Mouse (Mus musculus): ENCODE results near the gene Zbtb44. TPM values are rescaled to one million over a fixed set of nuclear protein-coding genes. Genes with fewer than 3 reads are reported as not detected.
A peak's percentile ranks its signal among the peaks of the same experiment; 100 is the strongest.

The Zbtb44 gene
- total and polyA plus RNA-seq, 3 experiments: 9.8 to 15.1 TPM; not detected in 1

GRCm38 (mm10) chr9:31009334-31009733 lies 21.1 kb upstream of the Zbtb44 start:
- DNase-seq (ENCODE audit: low read depth, low spot score): peak; percentile 19
- peak; percentile 66; the same call in 1 of the 2 replicates for TF ChIP-seq MEF2A (IDR thresholded peaks at IDR 0.05; ENCODE audit: extremely low read depth, insufficient replicate concordance, low read depth, low read length, poor library complexity, severe bottlenecking)
- no peak for TF ChIP-seq ELF1 (IDR thresholded peaks at IDR 0.05; ENCODE audit: low read depth, low read length)
- no peak for TF ChIP-seq POLR2AphosphoS2 (IDR thresholded peaks at IDR 0.05; ENCODE audit: low read length)
- TF ChIP-seq ETS1 (IDR thresholded peaks at IDR 0.05; ENCODE audit: low read depth, low read length): 0 out of 2 replicates have a peak, but pooled peaks have one; percentile 21
- no peak for TF ChIP-seq NRF1 (IDR thresholded peaks at IDR 0.05; ENCODE audit: insufficient read depth, low read depth, low read length, poor library complexity, severe bottlenecking)
- TF ChIP-seq NELFE (IDR thresholded peaks at IDR 0.05; ENCODE audit: low read depth, low read length): no peak
- Histone ChIP-seq H3K9me3 (replicated peaks; ENCODE audit: insufficient read depth, low read length) (no peaks in the 10 kb centered on the region), H3K4me1 (ENCODE audit: control insufficient read depth in 1 of 2, insufficient read depth in 2 of 2, low read length in 2 of 2) (peaks cover 0 to 2% of the 10 kb centered on the region in 2 experiments; a peak in 1 of 4 replicates), H3K27me3 (ENCODE audit: control insufficient read depth in 1 of 2, insufficient read depth in 2 of 2, low read length in 2 of 2) (peaks cover 0 to 2% of the 10 kb centered on the region in 2 experiments; a peak in 2 of 4 replicates), H3K79me2 (ENCODE audit: control insufficient read depth, insufficient read depth, low read length, poor library complexity) (no peaks in the 10 kb centered on the region), H3K27ac (ENCODE audit: control insufficient read depth, low read depth, low read length) (no peak overlapping the region), H3K36me3 (ENCODE audit: control insufficient read depth in 1 of 2, insufficient read depth in 2 of 2, low read length in 2 of 2) (no peaks in the 10 kb centered on the region; a peak in 1 of 4 replicates), H3K9ac (ENCODE audit: control insufficient read depth, low read depth, low read length, poor library complexity, severe bottlenecking) (no peak overlapping the region), H3K4me3 (ENCODE audit: control insufficient read depth in 1 of 2, insufficient read depth in 1 of 2, low read depth in 2 of 2, low read length in 2 of 2) (no peak overlapping the region; a peak in 1 of 4 replicates)

- Histone ChIP-seq H3K36me3 (ENCODE audit: control insufficient read depth in 1 of 2, insufficient read depth in 2 of 2, low read length in 2 of 2) (no peaks in the 10 kb centered on the region; a peak in 1 of 4 replicates), H3K27me3 (ENCODE audit: control insufficient read depth in 1 of 2, insufficient read depth in 2 of 2, low read length in 2 of 2) (peaks cover 0 to 2% of the 10 kb centered on the region in 2 experiments; a peak in 2 of 4 replicates), H3K79me2 (ENCODE audit: control insufficient read depth, insufficient read depth, low read length, poor library complexity) (no peaks in the 10 kb centered on the region), H3K4me1 (ENCODE audit: control insufficient read depth in 1 of 2, insufficient read depth in 2 of 2, low read length in 2 of 2) (peaks cover 0 to 2% of the 10 kb centered on the region in 2 experiments; a peak in 1 of 4 replicates), H3K9me3 (replicated peaks; ENCODE audit: insufficient read depth, low read length) (no peaks in the 10 kb centered on the region), H3K4me3 (ENCODE audit: control insufficient read depth in 1 of 2, insufficient read depth in 1 of 2, low read depth in 2 of 2, low read length in 2 of 2) (no peak overlapping the region), H3K27ac (ENCODE audit: control insufficient read depth, low read depth, low read length) (no peak overlapping the region), H3K9ac (ENCODE audit: control insufficient read depth, low read depth, low read length, poor library complexity, severe bottlenecking) (no peak overlapping the region)
- DNase-seq (ENCODE audit: low read depth, low spot score): no peak
- TF ChIP-seq SMC3 (IDR thresholded peaks at IDR 0.05; ENCODE audit: low read depth, low read length): no peak
- TF ChIP-seq GABPA (IDR thresholded peaks at IDR 0.05; ENCODE audit: low read depth, low read length): no peak
- TF ChIP-seq EP300 (IDR thresholded peaks at IDR 0.05; ENCODE audit: low read depth in 1 of 2, low read length in 2 of 2): no peak
- TF ChIP-seq ZC3H11A (IDR thresholded peaks at IDR 0.05; ENCODE audit: low read depth, low read length): no peak
- TF ChIP-seq POLR2A (IDR thresholded peaks at IDR 0.05; ENCODE audit: control insufficient read depth in 1 of 2, insufficient read depth in 1 of 2, low read depth in 1 of 2, low read length in 2 of 2, poor library complexity in 1 of 2): no peak
- TF ChIP-seq GATA1 (IDR thresholded peaks at IDR 0.05; ENCODE audit: low read depth, low read length): no peak
- no peak for TF ChIP-seq MAZ (IDR thresholded peaks at IDR 0.05; ENCODE audit: low read depth, low read length)
- TF ChIP-seq BHLHE40 (IDR thresholded peaks at IDR 0.05; ENCODE audit: borderline replicate concordance, low read depth, low read length): no peak
- no peak for TF ChIP-seq NELFE (IDR thresholded peaks at IDR 0.05; ENCODE audit: low read depth, low read length)
- no peak for TF ChIP-seq ZKSCAN1 (IDR thresholded peaks at IDR 0.05; ENCODE audit: low read depth, low read length)
- TF ChIP-seq ZNF384 (IDR thresholded peaks at IDR 0.05; ENCODE audit: low read depth, low read length): no peak
- no peak for TF ChIP-seq TAL1 (IDR thresholded peaks at IDR 0.05; ENCODE audit: low read length)
- TF ChIP-seq UBTF (IDR thresholded peaks at IDR 0.05; ENCODE audit: borderline replicate concordance, insufficient read depth, low read depth, low read length): no peak
- no peak for TF ChIP-seq ZMIZ1 (IDR thresholded peaks at IDR 0.05; ENCODE audit: low read depth, low read length)
Measured at GRCm38 (mm10) chr9:31010040-31010439, 20.4 kb upstream of the Zbtb44 start.
